Mouse (Mus musculus) gastrocnemius, postnatal 14 days (tissue): ENCODE measurements at regions not wholly inside any gene's neighbourhood (a gene's known extent, or its start where the extent isn't known, plus 50 kb on each side); places are given as distances from the start of the nearest gene placed in this dataset.
A peak's percentile ranks its signal among the peaks of the same experiment; 100 is the strongest.

Source experiments
- DNase-seq: peaks from one replicate; pipeline ENCODE4 v3.0.0; 2021; ENCODE audit warnings: mixed read lengths
- intact Hi-C: fragments of 180-260 bp; cut with DNase I; formaldehyde crosslinking; loops from one replicate; pipeline ENCODE4 v1.15.1; 2025; ENCODE audit warnings: low total_unique reads

- intact Hi-C loops: no loop called here
- DNase-seq: no peak
Measured at GRCm38 (mm10) chr13:44430492-44430891, 298.8 kb upstream of the Jarid2 start.

- DNase-seq: no peak
- intact Hi-C loops: no loop called here
Measured at GRCm38 (mm10) chr13:44437709-44438108, 291.6 kb upstream of the Jarid2 start.

- intact Hi-C loops: no loop called here
- DNase-seq: no peak
Measured at GRCm38 (mm10) chr13:44441061-44441460, 288.2 kb upstream of the Jarid2 start.

GRCm38 (mm10) chr13:44449216-44449830, 280.0 kb upstream of the Jarid2 start:
- intact Hi-C loops: loop anchor here (5.0 kb wide), 1 partner anchor 502 kb away; no protein-coding TSS in a partner anchor
- DNase-seq: peak; percentile 42

GRCm38 (mm10) chr13:44451224-44451623, 278.1 kb upstream of the Jarid2 start:
- intact Hi-C loops: no loop called here
- DNase-seq: no peak

DNA sequence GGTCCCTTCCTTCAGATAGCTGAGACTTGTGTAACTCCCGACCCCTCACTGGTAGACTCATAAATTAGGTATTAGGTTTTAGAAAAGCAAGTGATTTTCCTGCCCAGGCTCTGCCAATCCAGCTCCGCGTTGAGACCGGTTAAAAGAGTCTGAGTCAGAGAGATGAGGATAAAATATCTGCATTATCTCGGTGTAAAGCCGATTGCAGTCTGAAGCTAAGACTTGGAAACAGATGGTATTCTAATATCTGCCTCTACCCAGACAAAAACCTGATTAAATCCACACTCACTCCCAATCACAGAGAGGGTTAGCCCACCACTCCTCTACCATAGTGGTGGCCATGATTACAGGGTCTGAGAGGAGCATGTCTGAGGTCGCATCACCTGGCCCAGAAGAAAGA, 276.1 kb upstream of the Jarid2 start:
- intact Hi-C loops: no loop called here
- DNase-seq: no peak

DNA sequence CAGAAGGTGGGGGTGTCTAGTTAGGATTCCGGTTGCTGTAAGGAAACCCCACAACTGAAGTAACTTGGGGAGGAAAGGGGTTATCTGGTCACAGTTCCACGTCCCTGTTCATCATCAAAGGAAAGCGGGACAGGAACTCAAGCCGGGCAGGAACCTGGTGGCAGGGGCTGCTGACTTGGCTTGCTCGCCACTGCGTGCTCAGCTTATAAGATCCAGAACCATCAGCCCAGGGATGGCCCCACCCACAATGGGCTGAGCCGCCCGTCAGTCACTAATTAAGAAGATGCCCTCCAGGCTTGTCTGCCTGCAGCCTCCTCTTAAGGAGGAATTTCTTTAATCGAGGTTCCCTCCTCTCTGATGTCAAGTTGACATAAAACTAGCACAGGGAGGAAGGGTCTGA, 275.1 kb upstream of the Jarid2 start:
- intact Hi-C loops: no loop called here
- DNase-seq: no peak

DNA sequence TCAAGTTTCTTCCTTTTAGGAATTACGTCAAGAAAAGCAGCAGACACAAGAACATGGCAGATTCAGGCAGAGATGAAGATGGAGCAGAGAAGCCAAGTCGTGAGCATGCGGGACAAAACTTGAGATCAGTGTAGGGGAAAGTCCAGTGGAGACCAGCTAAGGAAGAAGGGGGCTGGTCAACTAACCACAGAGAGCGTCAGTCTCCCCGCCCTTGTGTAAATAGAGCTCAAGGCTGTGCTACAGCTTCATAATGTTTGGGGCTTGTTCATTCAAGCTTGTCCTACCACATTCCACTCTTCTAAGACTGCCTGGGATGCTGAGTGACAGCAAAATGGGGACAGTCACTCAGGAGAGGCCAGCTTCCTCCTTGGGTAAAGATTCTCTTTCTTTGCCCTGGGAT, 274.1 kb upstream of the Jarid2 start:
- intact Hi-C loops: no loop called here
- no peak for DNase-seq

DNA sequence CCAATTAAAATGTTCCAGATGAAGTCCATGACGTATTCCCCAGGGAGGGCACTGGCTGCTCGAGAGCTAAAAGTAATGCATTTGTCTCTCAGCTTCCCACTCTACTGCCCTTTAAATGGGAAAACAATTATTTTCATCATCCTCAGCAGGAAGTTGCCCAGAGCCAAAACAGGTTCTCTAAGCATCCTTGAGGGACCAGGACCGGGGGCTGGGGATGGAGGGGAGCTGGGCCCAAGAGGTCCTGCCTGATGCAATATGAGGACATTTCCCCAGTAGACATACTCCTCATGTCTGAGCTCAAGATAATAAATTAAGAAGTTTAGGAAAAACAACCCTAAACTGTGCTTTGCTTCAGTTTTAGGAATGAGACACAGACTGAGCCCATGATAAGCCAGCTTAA, 270.5 kb upstream of the Jarid2 start:
- no peak for DNase-seq
- intact Hi-C loops: no loop called here

GRCm38 (mm10) chr13:44459148-44459547, 270.1 kb upstream of the Jarid2 start:
- no peak for DNase-seq
- intact Hi-C loops: no loop called here

GRCm38 (mm10) chr13:44463675-44464074, 265.6 kb upstream of the Jarid2 start:
- intact Hi-C loops: no loop called here
- DNase-seq: no peak

- no peak for DNase-seq
- intact Hi-C loops: no loop called here
Measured at GRCm38 (mm10) chr13:44465567-44465966, 263.7 kb upstream of the Jarid2 start.

DNA sequence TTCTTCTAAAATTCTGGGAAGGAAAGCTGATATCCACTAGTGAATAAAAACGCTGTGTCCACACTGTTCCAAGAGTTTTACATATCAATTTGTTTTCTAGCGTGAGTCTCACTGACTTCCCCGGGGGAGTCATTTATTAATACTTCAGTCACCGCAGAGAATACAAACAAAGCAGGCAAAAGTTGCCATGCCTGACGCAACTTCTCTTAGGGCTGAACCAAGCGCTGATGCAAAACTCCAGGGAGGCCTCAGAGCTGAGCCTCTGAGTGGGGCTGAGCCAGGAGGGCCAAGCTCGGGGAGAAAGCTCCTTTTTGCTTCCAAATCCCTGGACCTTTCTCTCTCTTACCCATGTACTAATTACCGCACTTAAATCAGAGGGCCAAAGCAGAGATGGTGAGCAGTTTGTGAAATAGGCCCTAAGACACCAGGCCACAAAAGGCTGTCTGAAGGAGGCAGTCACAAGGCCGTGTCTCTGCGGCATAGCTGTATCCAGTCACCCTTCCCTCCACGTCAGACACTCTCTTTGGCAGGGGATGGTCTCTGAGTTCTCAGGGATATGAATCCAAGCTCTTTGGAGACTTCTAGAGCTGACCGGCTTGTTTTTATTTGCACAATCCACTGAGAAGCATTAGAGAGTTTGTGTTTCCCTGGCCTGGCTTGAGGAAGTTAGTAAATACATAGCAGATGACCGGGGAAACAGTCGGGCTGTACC, 260.2 kb upstream of the Jarid2 start:
- intact Hi-C loops: no loop called here
- DNase-seq: peak; percentile 59

- intact Hi-C loops: no loop called here
- DNase-seq: no peak
Measured at GRCm38 (mm10) chr13:44469675-44470074, 259.6 kb upstream of the Jarid2 start.

DNA sequence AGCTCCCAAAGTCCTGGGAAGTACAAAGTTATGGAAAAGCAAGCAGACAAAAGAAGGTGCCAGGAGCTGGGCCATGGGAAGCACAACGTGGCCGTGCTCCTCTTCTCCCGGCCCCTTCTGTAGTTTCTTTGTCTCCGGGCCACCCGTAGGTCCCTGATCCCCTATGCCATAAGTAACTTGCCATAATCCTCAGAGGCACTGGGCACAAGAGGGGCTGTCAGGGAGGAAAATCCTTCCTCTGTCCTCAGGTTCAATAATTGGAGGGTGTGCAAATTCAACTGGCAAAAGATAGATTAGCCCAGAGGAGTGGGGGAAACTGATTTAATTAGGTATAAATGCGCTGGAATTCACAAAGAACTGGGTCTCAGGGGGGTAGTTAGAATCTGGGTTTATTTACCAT, 256.1 kb upstream of the Jarid2 start:
- intact Hi-C loops: no loop called here
- no peak for DNase-seq

DNA sequence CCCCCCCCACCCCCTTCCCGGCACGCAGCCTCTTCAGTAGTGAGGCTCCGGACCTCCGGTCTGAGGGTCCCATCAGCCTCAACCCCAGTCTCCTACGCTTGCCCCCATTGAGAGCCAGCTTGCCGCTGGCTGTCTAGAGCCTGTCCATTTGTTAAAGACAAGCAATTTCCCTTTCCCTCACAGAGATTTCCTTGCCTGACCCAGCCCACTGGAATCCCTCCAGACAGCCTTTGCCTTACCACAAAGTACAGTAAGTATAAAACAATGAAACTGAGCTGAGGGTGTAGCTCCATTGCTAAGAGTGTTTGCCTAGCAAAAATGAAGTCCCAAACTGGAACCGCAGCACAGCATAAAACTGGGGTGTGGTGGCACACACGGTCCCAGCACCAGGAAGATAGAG, 252.4 kb upstream of the Jarid2 start:
- intact Hi-C loops: no loop called here
- peak; percentile 68 for DNase-seq

- intact Hi-C loops: no loop called here
- no peak for DNase-seq
Measured at GRCm38 (mm10) chr13:44480128-44480527, 249.1 kb upstream of the Jarid2 start.

GRCm38 (mm10) chr13:44482661-44483060, 246.6 kb upstream of the Jarid2 start:
- no peak for DNase-seq
- intact Hi-C loops: no loop called here

DNA sequence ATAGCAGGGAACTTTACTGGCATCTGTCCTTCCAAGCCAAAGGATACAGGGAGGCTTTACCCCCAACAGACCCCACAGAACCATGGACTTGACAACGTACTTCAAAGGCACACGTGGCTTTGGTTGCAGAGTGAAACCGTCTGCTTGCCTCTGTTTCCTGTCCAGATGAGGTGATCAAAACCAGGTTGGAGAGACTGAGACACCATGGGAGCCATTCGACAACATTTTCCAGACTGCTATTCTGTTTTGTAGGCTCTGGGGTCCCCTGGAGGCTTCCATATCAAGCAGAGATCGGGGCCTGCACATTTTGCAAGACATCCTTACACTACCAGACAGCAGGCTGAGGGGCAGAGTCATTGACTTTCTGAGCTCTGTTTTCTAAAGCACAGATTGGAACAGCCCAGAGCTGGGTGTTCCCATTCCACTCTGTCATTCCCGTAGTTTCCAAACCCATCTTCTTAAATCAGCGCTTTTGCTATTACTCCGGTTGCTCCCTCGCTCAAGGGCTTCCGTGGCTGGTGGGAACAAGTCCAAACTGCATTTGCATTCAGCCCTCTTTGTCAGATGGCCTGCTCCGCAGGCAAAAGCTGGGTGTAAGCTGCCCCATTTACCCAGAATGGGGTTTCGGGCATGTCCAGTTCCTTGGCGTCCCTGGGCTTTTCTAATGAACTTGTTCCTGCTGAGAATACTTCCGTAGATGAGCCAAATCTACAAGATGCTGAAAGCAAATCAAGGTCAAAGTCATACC, 244.5 kb upstream of the Jarid2 start:
- intact Hi-C loops: no loop called here
- no peak for DNase-seq

- intact Hi-C loops: no loop called here
- no peak for DNase-seq
Measured at GRCm38 (mm10) chr13:44490935-44491465, 238.3 kb upstream of the Jarid2 start.

DNA sequence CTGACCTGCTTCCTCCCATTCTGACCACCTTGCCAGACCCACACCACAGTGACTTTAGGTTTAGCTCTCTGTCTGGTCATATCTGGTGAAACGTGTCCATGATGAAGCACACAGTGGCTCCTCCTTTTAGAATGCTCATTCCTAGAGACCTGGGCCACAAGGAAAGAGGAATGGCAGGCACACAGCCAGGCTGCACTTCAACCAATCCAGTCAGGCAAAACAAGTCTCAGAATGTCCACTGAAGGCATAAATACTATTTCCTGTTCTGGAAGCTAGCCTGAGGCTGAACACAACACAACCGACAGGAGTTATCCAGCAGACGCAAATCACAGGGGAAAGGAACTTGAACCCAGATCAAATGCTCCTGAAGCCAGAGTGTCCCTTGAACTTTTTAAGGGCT, 235.4 kb upstream of the Jarid2 start:
- DNase-seq: no peak
- intact Hi-C loops: no loop called here
